Mouse (Mus musculus): ENCODE measurements around the gene C1qtnf12. TPM values are rescaled to one million over a fixed set of nuclear protein-coding genes. Genes with fewer than 3 reads are reported as not detected.

C1qtnf12 gene
- total RNA-seq, 2 experiments from 2014 or later = 12.7 to 18.6 TPM

DNA sequence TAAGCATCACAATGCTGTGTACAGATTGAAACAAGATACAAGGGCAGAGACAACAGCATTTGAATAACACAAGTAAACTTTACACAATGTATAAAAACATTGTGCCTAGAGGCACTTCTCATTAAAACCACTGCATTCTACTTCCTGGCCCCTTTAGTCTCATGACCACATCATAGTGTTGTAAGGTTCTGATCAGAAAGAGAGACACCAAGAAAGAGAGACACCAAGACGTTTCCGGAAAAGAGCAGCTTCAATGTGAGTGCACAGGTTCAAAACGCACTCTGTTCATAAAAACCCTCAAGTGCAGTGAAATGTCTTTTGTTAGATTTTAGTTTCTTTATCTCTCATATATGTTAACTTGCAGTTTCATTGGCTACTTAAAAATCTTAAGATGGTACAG lies 42.0 kb downstream of the C1qtnf12 start:
- no peak for DNase-seq

DNA sequence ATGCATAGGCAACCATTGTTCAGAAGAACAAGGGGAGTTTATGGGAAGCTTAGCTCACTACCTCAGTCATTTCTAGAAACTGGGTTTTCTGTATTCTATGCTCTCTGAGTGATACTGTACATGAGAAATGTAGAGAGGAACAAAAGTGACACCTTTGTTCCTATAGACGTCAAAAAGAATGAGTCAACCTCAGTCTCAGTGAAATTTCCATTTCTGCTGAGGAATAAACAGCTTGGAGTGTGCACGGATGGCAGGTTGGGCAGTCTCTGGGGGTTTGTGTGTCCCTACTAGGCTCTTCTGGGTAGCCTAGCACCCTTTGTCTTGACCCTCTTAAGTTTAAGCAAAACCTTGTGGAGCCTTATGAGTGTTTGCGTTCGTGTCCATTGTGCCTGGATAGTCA lies 46.3 kb downstream of the C1qtnf12 start:
- DNase-seq = no peak

DNA sequence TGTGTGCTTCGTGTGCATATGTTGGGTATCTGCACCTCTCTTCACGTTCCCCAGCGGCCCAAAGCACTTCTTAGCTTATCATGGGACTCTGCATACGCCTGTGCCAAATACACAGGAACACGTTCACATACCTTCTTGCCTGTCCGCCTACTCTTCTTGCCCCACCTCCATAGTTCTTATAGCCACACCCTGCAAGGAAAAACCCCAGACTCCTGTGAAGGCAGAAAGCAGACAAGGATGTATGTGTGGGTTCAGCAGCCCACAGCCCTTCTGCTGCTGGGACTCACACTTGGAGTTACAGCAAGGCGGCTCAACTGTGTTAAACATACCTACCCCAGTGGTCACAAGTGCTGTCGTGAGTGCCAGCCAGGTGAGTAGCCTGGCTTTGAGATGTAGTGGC lies 51.5 kb downstream of the C1qtnf12 start, which contains the start of gene Tnfrsf4:
Gene Tnfrsf4, plus strand, starts transcription at position 207 of the 400 bp plus-strand sequence.
- DNase-seq = no peak

DNA sequence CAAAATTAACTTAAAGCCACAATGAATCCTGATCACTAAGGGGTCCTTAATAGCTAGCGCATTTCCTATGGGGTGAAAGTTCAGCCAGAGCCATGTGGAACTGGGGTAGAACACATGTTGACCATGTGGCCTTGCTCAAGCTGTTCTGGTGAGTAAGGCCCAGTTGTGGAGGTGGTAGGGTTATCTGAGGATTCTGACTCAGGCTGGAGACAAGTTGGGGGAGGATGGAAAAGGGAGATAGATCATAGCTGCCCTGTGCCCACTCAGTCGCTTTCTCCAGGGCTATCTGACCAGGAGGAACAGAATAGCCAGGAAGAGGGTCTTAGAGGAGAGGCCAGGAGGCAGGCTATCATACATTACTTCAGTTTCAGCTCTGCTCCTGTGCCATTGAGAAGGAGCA lies 52.3 kb downstream of the C1qtnf12 start:
- DNase-seq = no peak

Other genes starting within 250 kb of the C1qtnf12 start
- gene Tmem240, start 227.5 kb upstream of the C1qtnf12 start, total RNA-seq (2021) = 10 to 100 TPM; 34.7 to 35.1 TPM
- 10 to 100 TPM; 51.8 to 54.0 TPM for gene Atad3a, start 201.2 kb upstream of the C1qtnf12 start, total RNA-seq (2021)
- gene Vwa1, start 187.6 kb upstream of the C1qtnf12 start, total RNA-seq (2021) = 10 to 100 TPM; 10.5 to 11.3 TPM
- gene Tmem88b, start 176.4 kb upstream of the C1qtnf12 start, total RNA-seq (2021) = 10 to 100 TPM; 29.6 to 31.8 TPM
- gene Ankrd65, start 171.9 kb upstream of the C1qtnf12 start, total RNA-seq (2021) = not detected
- 10 to 100 TPM; 83.0 to 87.4 TPM for gene Mrpl20, start 159.4 kb upstream of the C1qtnf12 start, total RNA-seq (2021)
- gene Ccnl2, start 149.8 kb upstream of the C1qtnf12 start, total RNA-seq (2021) = 100 to 1,000 TPM in 1 of 2 experiments, 10 to 100 TPM in 1; 87.0 to 106 TPM
- 10 to 100 TPM; 88.4 to 98.2 TPM for gene Aurkaip1, start 131.0 kb upstream of the C1qtnf12 start, total RNA-seq (2021)
- 1 to 10 TPM; 5.6 to 8.1 TPM for gene Mxra8, start 122.6 kb upstream of the C1qtnf12 start, total RNA-seq (2021)
- 10 to 100 TPM; 75.6 to 76.6 TPM for gene Dvl1, start 114.9 kb upstream of the C1qtnf12 start, total RNA-seq (2021)
- under 1 TPM; 0.15 to 0.48 TPM for gene Tas1r3, start 99.0 kb upstream of the C1qtnf12 start, total RNA-seq (2021)
- gene Cptp, start 92.9 kb upstream of the C1qtnf12 start, total RNA-seq (2021) = 10 to 100 TPM; 24.5 to 24.9 TPM
- gene Ints11, start 92.8 kb upstream of the C1qtnf12 start, total RNA-seq (2021) = 10 to 100 TPM; 35.7 to 36.9 TPM
- gene Pusl1, start 70.5 kb upstream of the C1qtnf12 start, total RNA-seq (2021) = 10 to 100 TPM; 56.8 to 59.9 TPM
- 100 to 1,000 TPM; 109 to 128 TPM for gene Acap3, start 70.5 kb upstream of the C1qtnf12 start, total RNA-seq (2021)
- gene Ube2j2, start 18.5 kb upstream of the C1qtnf12 start, total RNA-seq (2021) = 10 to 100 TPM; 66.2 to 74.1 TPM
- gene B3galt6, start 30.3 kb downstream of the C1qtnf12 start, total RNA-seq (2021) = 10 to 100 TPM in 1 of 2 experiments, 1 to 10 TPM in 1; 9.7 to 10.6 TPM
- gene Sdf4, start 30.6 kb downstream of the C1qtnf12 start, total RNA-seq (2021) = 100 to 1,000 TPM; 178 to 190 TPM
- 1 to 10 TPM; 2.3 to 2.5 TPM for gene Tnfrsf4, start 51.5 kb downstream of the C1qtnf12 start, total RNA-seq (2021)
- gene Tnfrsf18, start 63.8 kb downstream of the C1qtnf12 start, total RNA-seq (2021) = not detected
- gene Ttll10, start 97.1 kb downstream of the C1qtnf12 start, total RNA-seq (2021) = under 1 TPM in 1 of 2 experiments, not detected in 1; 0.20 TPM
- gene 9430015G10Rik, start 147.7 kb downstream of the C1qtnf12 start, total RNA-seq (2021) = 10 to 100 TPM; 31.5 to 32.1 TPM
- gene Rnf223, start 168.2 kb downstream of the C1qtnf12 start, total RNA-seq (2021) = 1 to 10 TPM; 1.0 to 1.3 TPM
- gene Agrn, start 235.2 kb downstream of the C1qtnf12 start, total RNA-seq (2021) = 100 to 1,000 TPM; 142 to 154 TPM
- 1 to 10 TPM in 1 of 2 experiments, not detected in 1; 1.9 TPM for gene Isg15, start 238.5 kb downstream of the C1qtnf12 start, total RNA-seq (2021)
- 1 to 10 TPM; 5.5 to 6.6 TPM for gene AW011738, start 241.0 kb downstream of the C1qtnf12 start, total RNA-seq (2021)

Measured in layer of hippocampus, postnatal 36 days (tissue).